Mouse (Mus musculus): ENCODE data around the gene Ube2z.

The Ube2z gene

DNA sequence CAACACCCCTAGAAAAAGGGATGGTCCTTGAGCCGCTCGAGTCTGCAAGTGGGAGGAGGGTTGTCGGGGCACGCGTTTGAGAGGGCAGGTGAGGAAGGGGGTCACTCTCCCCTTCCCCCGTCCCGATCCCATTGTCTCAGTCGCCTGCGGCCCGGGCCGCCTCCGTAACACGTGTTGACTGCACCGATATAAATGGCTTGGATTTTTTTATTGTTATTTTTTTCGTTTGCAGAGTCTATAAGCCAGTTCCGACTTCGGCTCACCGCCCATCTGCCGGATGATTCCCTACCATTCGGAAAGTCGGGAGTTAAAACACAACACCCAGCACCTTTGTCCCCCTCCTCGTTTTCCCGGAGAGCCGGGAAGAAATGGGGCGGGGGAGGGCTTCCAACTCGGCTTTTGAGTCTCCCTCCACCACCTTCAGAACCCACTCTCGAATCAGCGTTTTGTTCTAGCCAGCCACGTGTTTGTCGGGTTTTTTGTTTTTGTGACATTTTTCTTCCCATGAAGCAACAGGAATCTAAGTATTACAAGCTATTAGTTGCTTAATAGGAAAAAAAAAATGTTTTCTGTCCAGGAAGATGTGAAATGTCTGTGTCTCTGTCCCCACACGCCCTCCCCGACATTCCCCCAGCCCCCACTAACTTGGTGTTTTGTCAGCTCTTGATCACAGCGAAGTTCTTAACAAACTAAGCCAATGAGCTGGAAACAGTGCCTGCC, 57.5 kb downstream of the Ube2z start:
- no peak for DNase-seq (ENCODE audit: low spot score in 2 of 2)

DNA sequence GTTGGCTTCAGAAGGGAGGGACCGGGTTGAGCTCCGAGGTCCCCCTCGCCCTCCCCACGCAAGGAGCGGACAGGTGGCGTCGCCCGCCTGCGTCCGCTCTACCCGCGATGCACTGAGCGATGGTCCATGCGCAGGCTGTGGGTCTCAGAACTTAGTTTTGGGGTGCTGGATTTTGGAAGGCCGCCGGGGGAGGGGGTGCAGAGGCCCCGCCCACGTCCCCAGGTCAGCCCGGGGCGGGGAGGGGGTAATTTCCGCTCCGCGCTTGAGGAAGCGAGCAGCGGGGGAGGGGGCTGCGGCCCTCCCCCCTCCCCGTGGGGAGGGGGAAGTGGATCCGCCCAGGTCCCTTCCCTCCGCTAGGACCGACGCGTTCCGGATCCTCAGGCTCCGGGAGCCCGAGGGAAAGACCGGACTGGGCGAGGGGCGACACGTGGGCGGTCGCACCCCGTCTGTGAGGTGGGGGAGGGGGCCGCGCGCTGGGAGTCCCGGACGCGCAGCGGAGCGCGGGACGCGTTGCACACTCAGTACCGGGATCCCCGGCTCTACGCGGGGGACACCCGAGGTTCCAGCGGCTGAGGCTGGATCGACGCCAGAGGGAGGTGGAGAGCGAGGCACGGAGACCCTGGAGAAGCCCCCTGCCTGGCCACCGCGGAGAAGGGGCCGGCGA, 58.2 kb downstream of the Ube2z start:
- no peak for DNase-seq (ENCODE audit: low spot score in 2 of 2)

DNA sequence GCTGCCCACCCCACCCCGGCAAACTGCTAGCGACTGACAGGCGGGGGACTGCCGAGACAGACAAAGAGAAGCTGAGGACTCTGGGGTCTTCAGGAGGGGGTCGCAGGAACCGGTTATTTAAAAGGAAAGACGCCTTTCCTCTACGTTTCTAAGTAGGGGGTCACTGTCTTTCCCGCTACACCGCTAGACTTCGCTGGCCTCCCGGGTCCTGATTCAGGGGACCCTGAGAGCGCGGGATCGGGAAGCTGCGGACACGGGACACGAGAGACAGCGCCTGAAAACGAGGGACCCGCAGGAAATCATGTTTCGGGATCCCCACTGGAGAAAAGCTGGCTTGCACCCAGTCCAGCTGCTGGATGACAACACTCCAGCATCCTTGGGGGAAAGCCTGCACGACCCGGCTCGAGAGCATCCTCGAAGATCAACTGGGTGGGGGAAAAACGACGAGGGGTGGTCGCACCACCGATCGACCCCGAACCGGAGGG, 58.8 kb downstream of the Ube2z start:
- no peak for DNase-seq (ENCODE audit: low spot score in 2 of 2)

DNA sequence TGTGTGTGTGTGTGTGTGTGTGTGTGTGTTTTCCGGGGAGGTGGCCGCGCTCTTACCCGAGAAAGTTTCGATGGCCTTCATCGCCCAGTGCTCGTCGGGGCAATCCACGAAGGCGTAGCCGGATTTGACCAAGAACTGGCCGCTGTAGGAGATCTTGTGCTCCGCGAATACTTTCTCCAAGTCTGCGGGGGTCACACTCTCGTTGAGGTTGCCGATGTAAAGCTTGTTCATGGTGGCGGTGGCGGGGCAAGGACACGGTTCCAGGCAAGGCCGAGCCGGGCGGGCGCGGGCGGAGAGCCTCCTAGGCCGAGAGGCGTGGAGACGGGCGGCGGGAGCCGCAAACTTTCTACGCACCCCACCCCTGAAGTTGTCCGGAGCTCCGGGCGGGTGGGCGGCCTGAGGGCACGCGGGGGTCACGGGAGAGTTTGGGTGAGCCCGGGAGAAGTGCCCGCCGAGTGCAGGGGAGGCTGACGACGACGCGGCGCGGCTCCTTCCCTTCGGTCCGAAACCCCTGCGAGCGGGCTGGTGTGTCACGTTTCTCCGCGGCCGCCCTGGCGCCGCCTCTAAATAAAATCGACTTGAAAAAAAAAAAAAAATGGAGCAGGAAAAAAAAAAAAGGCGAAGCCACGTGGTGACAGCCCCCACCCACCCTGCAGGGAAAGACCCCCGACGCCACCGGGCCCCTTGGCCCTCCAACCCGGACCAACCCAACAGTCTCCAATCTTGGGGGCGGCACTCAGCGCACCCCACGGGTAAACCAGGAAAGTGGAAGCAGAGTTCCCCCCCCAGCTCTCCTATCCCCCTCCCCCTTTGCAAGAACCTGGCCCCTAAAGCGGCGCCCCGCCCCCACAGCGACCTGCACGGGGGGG, 59.6 kb downstream of the Ube2z start, which contains the start of gene Igf2bp1:
Gene Igf2bp1 (minus strand): TSS at position 538 of the 869 bp plus-strand sequence.
- DNase-seq (ENCODE audit: low spot score in 2 of 2): no peak

DNA sequence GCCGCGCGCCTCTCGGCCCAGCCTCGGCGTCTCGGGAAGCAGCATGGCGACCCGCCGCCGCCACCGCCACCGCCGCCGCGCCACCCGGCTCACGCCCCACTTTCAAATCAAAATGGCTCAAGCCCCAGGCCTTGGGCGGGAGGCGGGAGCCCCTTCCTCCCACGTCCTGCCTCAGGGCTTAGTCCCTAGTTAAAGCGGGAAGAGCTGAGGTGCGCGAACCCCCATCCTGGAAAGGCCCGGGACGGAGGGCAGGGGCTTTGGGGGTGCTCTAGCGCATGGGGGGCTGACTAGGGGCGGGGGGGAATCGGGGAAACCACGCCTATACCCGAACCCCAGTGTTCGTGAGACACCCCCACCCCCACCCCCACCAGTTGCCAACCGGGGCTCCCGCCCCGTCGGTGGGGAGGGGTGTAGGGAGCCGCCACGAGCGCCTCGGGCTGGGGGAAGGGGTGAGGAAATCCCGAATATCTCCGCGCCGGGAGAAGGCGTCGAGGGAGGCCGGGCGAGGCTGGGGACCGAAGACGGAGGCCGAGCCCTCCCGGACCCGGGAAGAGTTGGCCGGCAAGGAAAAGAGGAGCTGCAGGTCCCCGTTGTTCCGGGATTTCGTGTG, 60.3 kb downstream of the Ube2z start:
- DNase-seq (ENCODE audit: low spot score in 2 of 2): no peak

DNA sequence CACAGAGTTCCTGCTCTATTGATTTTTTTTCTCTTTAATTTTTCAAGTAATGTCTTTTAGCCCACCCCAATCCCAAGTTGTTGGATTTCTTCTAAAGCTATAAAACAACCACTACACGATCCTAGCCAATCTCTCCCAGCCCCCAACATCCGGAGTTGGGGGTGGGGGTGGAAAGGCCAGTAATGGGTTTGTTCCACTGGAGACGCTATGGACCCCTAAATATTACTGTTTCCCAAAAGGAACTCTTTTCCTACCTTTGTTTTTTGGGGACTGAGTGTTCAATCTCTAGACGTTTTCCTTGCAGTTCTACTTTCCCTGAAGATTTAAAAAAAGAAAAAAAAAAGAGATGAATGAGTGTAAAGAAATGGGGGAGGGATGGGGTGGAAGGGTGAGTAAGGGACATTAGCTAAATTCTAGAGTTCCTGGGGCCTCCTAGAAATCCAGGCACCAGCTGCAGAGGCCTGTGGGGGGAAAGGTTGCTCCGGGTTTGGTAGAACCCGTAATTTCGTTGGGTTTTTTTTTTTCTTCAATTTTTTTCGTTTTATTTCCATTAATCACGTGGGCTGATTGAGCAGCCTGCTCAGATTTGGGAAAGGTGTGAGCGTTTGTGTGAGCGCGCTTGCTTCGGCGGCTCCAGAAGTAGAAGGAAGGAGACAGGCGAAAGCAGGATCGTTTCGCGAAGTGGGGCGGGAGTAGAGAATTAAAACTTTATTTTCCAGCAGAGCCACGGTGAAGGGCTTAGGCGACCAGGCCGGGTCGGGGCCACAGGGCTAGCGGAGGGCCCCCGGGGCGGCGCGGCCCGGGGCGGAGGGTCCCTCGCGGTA, 61.0 kb downstream of the Ube2z start:
- DNase-seq (ENCODE audit: low spot score in 2 of 2): no peak

DNA sequence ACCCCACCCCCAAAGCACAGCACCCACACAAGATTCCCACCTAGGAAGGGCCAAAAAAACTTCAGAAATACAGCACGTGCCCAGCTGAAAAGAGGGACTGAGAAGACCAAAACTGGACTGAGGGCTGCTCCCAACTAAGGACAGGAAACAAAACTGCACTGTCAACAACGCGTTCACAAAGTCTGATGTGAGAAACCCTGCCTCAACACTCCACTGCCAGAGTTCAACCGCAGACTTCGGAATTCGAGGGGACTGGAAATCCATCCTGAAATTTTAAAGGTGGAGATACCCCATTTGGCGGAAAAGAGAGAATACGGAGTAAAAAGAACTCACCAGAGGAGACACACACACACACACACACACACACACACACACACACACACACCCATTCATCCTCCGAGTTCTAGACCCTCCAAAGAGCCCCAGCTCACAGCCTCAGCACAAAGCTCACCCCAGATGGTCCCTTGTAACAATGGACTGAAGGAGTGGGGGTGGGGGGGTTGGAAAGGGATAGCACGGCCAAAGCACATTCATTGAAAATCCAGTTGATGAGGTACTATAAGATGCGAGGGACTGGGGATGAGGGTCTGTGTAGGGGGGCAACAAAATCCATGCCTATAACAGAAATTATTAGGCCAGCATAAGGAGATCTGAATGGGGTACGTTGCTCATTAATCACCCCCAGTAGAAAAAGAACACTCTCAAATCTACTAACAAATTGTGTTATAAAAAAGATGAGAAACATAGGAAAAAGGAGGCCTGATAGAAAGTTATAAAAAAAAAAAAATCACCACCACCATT, 61.9 kb downstream of the Ube2z start:
- DNase-seq (ENCODE audit: low spot score in 2 of 2): no peak

Data from frontal cortex, postnatal 10 days (tissue).